Mouse (Mus musculus) hindbrain, embryonic 12.5 days (tissue): Measurements from ENCODE around the gene Tpsg1. TPM values are rescaled to one million over a fixed set of nuclear protein-coding genes. Genes with fewer than 3 reads are reported as not detected.
A peak's percentile ranks its signal among the peaks of the same experiment; 100 is the strongest.

Experiments used
- ATAC-seq: fragments of 200-750 bp; cut with Nextera tagmentation; 2 replicates; pipeline ENCODE4 v1.8.0; 2017; ENCODE audit warnings: moderate TSS enrichment; ENCODE audit not compliant: low FRiP score
- H3K27ac ChIP-seq: fragments of 300-500 bp; sonication (generic); 2 replicates; pipeline ENCODE4 v1.5.1; 2016; ENCODE audit warnings: mild to moderate bottlenecking
- H3K27me3 ChIP-seq: fragments of 300-500 bp; sonication (generic); 2 replicates; pipeline ENCODE4 v1.6.1; 2016; ENCODE audit warnings: mild to moderate bottlenecking
- H3K36me3 ChIP-seq: fragments of 300-500 bp; sonication (generic); 2 replicates; pipeline ENCODE4 v1.6.1; 2016; ENCODE audit warnings: mild to moderate bottlenecking
- H3K4me1 ChIP-seq: fragments of 300-500 bp; sonication (generic); 2 replicates; pipeline ENCODE4 v1.6.1; 2016
- H3K4me2 ChIP-seq: fragments of 300-500 bp; sonication (generic); replicated peaks from 2 replicates; pipeline ENCODE4 v1.6.1; 2016; ENCODE audit warnings: mild to moderate bottlenecking
- H3K4me3 ChIP-seq: fragments of 300-500 bp; sonication (generic); 2 replicates; pipeline ENCODE4 v1.5.1; 2016; ENCODE audit warnings: mild to moderate bottlenecking
- H3K9ac ChIP-seq: fragments of 300-500 bp; sonication (generic); 2 replicates; pipeline ENCODE4 v1.6.1; 2016; ENCODE audit warnings: mild to moderate bottlenecking, moderate library complexity
- H3K9me3 ChIP-seq: fragments of 300-500 bp; sonication (generic); replicated peaks from 2 replicates; pipeline ENCODE4 v1.6.1; 2016; ENCODE audit warnings: mild to moderate bottlenecking
- WGBS: fragments of 180-500 bp; shearing (Covaris S2); methylation state at CpG from one replicate; pipeline ENCODE4 v1.1.7; 2016; 5-methylcytosine and 5-hydroxymethylcytosine counted together
- polyA plus RNA-seq: library from polyadenylated mRNA; unstranded; fragments of >200 nt; fragmentation: Nextera tagmentation; extraction: Ambion mirVana; gene quantifications from 2 replicates; pipeline ENCODE4 v1.2.1, GENCODE M21; 2016

Tpsg1 gene
- polyA plus RNA-seq, 1 experiment from 2014 or later: not detected

DNA sequence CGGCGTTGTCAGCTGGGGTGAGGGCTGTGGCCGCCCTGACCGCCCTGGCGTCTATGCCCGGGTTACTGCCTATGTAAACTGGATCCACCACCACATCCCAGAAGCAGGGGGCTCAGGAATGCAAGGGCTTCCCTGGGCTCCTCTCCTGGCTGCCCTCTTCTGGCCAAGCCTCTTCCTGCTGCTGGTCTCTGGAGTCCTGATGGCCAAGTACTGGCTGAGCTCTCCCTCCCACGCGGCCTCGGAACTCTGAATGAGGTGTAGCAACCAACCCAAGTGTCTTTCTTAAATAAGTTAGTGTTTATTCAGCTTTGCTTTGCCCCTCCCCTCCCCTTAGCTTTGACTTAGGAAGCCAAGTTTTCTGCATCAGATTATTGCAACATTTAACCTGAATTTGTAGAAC lies 4.9 kb downstream of the Tpsg1 start:
- Histone ChIP-seq H3K36me3 (0 out of 2 replicates have a peak, but pooled peaks cover 16% of the 10 kb centered on the region), H3K9ac (peak overlapping the region; percentile 2; the same call in 1 of the 2 replicates), H3K27ac (no peak overlapping the region), H3K4me2 (no peak overlapping the region), H3K4me1 (no peaks in the 10 kb centered on the region), H3K27me3 (0 out of 2 replicates have a peak, but pooled peaks cover 9% of the 10 kb centered on the region), H3K9me3 (no peaks in the 10 kb centered on the region), H3K4me3 (no peak overlapping the region)
- 50% methylated on average over 9 of the region's 9 CpGs for WGBS
- no peak for ATAC-seq

DNA sequence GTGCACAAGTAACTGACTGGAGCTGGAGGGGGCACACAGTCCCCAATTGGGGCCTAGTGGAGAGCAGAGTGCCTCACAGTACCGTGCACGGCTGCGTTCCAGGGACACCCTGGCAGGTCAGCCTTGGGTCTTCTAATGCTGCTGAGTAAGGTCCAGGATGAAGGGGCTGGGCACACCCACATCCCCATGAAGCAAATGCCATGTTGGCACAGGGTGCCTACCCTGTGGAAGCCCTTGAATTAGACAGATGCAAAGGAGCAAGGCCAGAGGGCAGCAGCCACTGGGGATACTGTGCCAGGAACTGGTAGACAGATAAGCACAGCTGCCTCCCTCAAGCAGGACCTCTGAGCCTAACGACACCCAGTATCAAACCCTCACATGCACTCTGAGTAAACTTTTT lies 25.5 kb downstream of the Tpsg1 start:
- Histone ChIP-seq H3K4me3 (no peak overlapping the region), H3K27ac (no peak overlapping the region), H3K9ac (no peak overlapping the region), H3K9me3 (no peaks in the 10 kb centered on the region), H3K36me3 (peaks cover 35% of the 10 kb centered on the region), H3K4me2 (no peak overlapping the region), H3K27me3 (0 out of 2 replicates have a peak, but pooled peaks cover 3% of the 10 kb centered on the region), H3K4me1 (peaks cover 14% of the 10 kb centered on the region)
- WGBS: 87% methylated on average over 4 of the region's 4 CpGs
- no peak for ATAC-seq

DNA sequence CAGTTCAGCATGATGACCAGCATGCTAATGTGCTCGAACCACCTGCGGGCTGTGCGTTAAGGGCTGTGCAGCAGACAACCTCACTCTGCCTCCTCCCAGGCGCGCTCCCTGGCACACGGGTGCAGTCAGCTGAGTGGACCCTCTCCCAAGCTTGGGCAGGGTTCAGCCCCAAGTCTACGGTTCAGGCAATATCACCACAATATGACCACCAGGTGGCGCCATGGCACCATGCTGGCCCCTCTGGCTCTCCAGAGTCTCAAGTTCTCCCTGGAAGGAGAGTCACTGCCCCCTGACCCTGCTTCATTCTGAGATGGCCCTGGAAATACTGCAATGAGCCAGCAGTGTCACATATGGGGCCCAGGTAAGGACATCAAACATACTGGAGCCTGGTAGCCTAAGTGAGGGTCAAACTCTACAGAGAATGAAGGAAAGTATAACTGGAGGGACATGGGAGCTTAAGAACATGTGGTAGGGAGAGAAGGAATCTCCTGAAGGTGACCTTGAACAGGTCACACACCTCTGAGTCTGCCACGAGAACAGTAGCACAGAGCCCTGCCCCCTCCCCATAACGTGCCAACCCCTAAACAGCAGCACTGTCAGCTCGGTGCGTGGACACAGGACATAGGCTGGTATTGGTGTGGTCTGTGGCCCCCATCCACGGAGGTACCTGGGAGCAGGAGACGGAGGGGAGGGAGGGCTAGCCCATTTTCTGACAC lies 28.9 kb downstream of the Tpsg1 start:
- H3K9me3 ChIP-seq: no peaks in the 10 kb centered on the region
- ATAC-seq: peak; percentile 50
- WGBS: 40% methylated on average over 14 of the region's 14 CpGs
- H3K9ac ChIP-seq: no peak overlapping the region
- H3K27me3 ChIP-seq: peaks cover 17% of the 10 kb centered on the region
- H3K36me3 ChIP-seq: peaks cover 16% of the 10 kb centered on the region; the same call in 1 of the 2 replicates
- H3K4me3 ChIP-seq: no peak overlapping the region
- 0 out of 2 replicates have a peak overlapping the region, but pooled peaks have one; percentile 30 for H3K27ac ChIP-seq
- H3K4me2 ChIP-seq: no peak overlapping the region
- H3K4me1 ChIP-seq: peaks cover 32% of the 10 kb centered on the region

DNA sequence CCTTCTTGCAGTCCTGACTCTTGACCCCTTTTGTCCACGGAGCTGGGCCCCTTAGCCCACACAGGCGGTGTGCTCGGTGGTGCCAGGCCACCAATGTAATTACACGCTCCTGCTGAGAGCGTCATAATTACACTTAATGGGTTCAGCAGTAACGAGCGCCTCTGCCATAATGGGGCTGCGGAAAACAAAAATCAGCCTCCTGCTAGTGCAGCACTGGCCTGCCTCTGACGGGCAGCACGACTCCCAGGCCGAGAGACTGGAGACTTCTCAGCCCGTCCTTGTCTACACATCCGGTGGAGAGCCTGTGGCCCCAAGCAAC lies 29.4 kb downstream of the Tpsg1 start:
- Histone ChIP-seq H3K27ac (0 out of 2 replicates have a peak overlapping the region, but pooled peaks have one; percentile 30), H3K27me3 (peaks cover 17% of the 10 kb centered on the region), H3K9me3 (no peaks in the 10 kb centered on the region), H3K4me3 (no peak overlapping the region), H3K4me2 (no peak overlapping the region), H3K4me1 (peaks cover 35% of the 10 kb centered on the region), H3K9ac (no peak overlapping the region), H3K36me3 (peaks cover 12% of the 10 kb centered on the region; the same call in 1 of the 2 replicates)
- ATAC-seq: peak; percentile 29
- WGBS: 45% methylated on average over 13 of the region's 13 CpGs

DNA sequence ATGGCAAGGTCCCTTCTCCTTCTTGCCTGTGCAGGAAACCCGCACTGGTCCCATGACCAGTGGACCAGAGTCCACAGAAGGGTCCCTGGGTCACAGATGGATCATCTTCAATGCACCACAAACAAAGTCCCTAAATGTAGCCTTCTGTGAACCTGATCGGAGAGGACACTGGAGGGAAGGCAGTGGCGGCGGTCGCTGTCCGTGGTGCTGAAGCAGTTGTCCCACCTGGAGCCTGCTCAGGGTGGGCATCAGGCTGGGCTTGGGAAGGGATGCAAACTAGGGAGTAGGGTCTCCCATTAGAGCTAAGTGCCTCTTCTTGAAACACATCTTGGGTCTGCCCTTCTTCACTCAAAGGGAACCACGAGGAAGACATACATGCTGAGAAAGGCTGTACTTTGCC lies 31.4 kb downstream of the Tpsg1 start:
- Histone ChIP-seq H3K36me3 (0 out of 2 replicates have a peak, but pooled peaks cover 6% of the 10 kb centered on the region), H3K9me3 (no peaks in the 10 kb centered on the region), H3K9ac (no peak overlapping the region), H3K27me3 (peaks cover 23% of the 10 kb centered on the region), H3K4me1 (peaks cover 55% of the 10 kb centered on the region), H3K4me3 (no peak overlapping the region), H3K27ac (no peak overlapping the region), H3K4me2 (no peak overlapping the region)
- 7% methylated on average over 7 of the region's 7 CpGs for WGBS
- ATAC-seq: no peak

DNA sequence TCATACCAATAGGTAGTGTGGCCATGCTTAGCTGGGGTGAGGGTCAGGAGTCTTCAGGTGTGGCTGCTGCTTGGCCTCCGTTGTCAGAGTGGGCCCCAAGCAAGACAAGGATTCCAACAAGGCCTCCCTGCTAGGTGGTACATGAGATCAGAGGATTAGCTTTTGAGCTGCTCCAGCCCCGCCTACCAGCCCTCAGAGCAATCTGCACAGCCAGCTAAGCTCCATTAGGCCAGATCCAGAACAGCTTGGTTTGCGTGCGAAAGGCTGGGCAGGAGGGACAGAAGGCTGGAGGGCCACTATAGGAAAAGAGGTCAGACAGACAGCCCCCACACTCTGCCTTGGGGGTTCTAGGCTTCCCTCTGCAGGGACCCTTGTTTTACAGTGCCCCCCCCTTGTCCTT lies 32.4 kb downstream of the Tpsg1 start:
- Histone ChIP-seq H3K36me3 (0 out of 2 replicates have a peak, but pooled peaks cover 4% of the 10 kb centered on the region), H3K4me1 (peaks cover 65% of the 10 kb centered on the region), H3K27ac (no peak overlapping the region), H3K27me3 (peaks cover 23% of the 10 kb centered on the region), H3K9me3 (no peaks in the 10 kb centered on the region), H3K4me3 (no peak overlapping the region), H3K4me2 (no peak overlapping the region), H3K9ac (no peak overlapping the region)
- no peak for ATAC-seq
- 36% methylated on average over 4 of the region's 4 CpGs for WGBS

DNA sequence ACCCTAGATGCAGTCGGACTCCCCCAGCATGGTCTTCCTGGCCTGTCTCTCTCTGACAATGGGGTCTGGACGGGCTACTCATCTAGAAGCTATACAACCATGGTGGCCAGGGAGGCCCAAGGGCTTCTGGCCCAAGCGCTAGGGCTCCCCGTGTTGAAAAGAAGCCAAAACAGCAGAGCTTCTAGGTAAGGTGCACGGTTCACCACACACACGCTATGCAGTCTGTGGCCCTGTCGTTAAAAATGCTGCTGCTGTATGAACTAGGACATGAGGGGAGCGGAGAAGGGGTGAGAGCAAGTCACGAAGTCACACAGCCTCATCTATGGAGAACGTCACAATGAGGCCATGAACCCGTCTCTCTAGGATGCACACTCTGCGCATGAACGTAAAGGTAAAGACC lies 33.2 kb downstream of the Tpsg1 start:
- no peaks in the 10 kb centered on the region for H3K36me3 ChIP-seq
- no peak overlapping the region for H3K9ac ChIP-seq
- H3K4me1 ChIP-seq: peaks cover 73% of the 10 kb centered on the region
- 82% methylated on average over 13 of the region's 13 CpGs for WGBS
- no peaks in the 10 kb centered on the region for H3K9me3 ChIP-seq
- no peak overlapping the region for H3K4me2 ChIP-seq
- H3K27me3 ChIP-seq: peaks cover 20% of the 10 kb centered on the region
- ATAC-seq: no peak
- H3K27ac ChIP-seq: no peak overlapping the region
- H3K4me3 ChIP-seq: no peak overlapping the region

DNA sequence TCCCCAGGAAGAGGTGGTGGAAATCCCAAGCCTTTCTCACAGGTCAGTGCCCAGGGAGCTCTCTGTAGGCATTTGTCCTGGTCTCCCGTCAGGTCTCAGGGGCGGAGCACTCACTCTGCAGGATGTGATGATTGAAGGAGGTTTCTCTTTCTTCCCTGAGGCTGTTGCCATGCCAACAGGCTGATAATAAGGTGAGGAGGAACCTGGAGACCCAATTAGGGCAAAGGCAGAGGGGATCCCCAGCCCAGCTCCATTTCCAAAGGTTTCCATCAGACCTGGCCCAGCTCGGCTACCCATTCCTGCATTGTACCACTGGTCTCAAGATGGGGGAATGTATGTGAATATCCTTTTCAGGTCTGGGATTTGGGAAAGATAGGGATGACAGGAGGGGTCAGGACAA lies 35.1 kb downstream of the Tpsg1 start:
- H3K9ac ChIP-seq: no peak overlapping the region
- H3K36me3 ChIP-seq: no peaks in the 10 kb centered on the region
- peak overlapping the region; percentile 75; the same call in 1 of the 2 replicates for H3K27ac ChIP-seq
- peaks cover 20% of the 10 kb centered on the region for H3K27me3 ChIP-seq
- ATAC-seq: no peak
- H3K9me3 ChIP-seq: no peaks in the 10 kb centered on the region
- 32% methylated on average over 3 of the region's 3 CpGs for WGBS
- H3K4me1 ChIP-seq: peaks cover 70% of the 10 kb centered on the region
- no peak overlapping the region for H3K4me3 ChIP-seq
- H3K4me2 ChIP-seq: 0 out of 2 replicates have a peak overlapping the region, but pooled peaks have one; percentile 3

DNA sequence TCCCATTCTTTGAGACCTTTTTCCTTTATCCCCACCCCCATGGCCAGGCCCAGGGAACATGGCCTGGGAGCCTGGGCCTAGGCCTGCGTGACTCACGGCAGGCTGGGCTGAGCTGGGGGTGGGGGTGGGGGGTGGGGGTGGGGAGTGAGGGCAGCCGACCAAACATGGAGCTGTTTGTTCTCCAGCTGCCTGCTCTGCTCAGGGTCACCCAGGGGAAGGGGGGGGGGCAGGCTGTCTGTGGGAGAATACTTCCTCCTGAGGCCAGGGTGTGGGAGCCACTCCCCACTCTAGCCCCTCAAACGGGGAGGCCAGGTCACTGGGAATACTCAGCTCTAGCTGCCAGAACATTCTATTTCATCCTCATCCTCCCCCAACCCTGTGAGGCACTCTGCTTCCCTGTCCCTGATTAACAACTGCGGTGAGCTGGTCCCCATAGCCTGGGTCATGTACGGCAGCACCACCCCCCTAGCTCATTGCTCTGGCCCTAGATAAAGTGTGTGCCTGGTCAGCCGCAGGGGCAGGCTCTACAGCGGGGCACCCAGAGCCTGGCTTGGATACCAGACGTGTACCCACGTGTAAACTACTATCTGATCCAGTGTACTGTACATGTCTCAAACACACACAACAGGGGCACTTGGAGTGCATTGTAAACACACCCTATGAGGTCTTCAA lies 36.3 kb downstream of the Tpsg1 start:
- H3K4me2 ChIP-seq: peak overlapping the region; percentile 15
- peak overlapping the region; percentile 75 for H3K27ac ChIP-seq
- H3K9me3 ChIP-seq: no peaks in the 10 kb centered on the region
- H3K4me1 ChIP-seq: peaks cover 73% of the 10 kb centered on the region
- no peak overlapping the region; the same call in 1 of the 2 replicates for H3K9ac ChIP-seq
- H3K27me3 ChIP-seq: peaks cover 20% of the 10 kb centered on the region
- no peaks in the 10 kb centered on the region for H3K36me3 ChIP-seq
- peak; percentile 44 for ATAC-seq
- 8% methylated on average over 10 of the region's 10 CpGs for WGBS
- no peak overlapping the region for H3K4me3 ChIP-seq

DNA sequence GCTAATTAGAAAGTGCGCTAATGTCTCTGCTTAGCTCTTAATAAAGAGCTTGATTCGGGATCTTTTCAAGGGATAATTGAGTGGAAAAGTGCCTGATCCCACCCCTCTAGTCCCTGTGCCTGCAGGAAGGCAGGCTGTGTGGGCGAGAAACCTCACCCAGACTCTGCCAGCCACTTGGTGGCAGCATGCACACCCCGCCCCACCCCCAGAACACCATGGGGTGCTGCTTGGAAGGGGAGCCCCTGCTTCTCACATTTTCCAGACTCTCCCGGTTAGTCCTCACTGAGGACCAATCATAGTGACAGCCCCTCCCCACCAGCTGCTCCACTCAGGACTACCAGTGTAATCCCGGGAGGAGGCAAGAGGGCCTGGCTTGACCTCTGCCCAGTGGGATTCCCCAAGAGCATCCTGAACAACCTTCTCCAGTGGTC lies 37.0 kb downstream of the Tpsg1 start:
- Histone ChIP-seq H3K27me3 (peaks cover 14% of the 10 kb centered on the region), H3K4me1 (peaks cover 77% of the 10 kb centered on the region), H3K9ac (no peak overlapping the region), H3K36me3 (no peaks in the 10 kb centered on the region), H3K27ac (peak overlapping the region; percentile 75), H3K9me3 (no peaks in the 10 kb centered on the region), H3K4me3 (no peak overlapping the region), H3K4me2 (peak overlapping the region; percentile 15)
- WGBS: 13% methylated on average over 6 of the region's 6 CpGs
- ATAC-seq: peak; percentile 26

DNA sequence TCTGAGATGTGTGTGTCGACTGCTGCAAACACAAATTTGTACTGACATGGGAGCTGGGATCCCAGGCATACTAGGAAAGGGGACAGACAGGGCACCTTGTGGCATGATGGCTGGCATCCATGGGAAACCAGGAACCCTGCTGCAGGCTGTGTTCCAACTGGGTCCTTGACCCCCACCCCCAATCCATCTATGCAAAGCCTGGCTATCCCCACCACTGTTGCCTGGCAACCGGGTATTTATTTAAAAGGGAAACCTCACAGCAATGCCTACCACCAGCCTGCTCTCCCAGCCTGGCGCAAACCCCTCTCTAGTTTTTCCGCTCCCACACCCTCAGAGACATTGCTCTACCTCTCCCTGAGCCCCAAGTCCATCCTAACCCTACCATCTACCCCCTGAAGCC lies 38.3 kb downstream of the Tpsg1 start:
- WGBS: 58% methylated on average over 4 of the region's 4 CpGs
- no peak for ATAC-seq
- peak overlapping the region; percentile 14; the same call in 1 of the 2 replicates for H3K9ac ChIP-seq
- peaks cover 11% of the 10 kb centered on the region for H3K27me3 ChIP-seq
- H3K36me3 ChIP-seq: no peaks in the 10 kb centered on the region
- H3K27ac ChIP-seq: peak overlapping the region; percentile 75; the same call in 1 of the 2 replicates
- no peak overlapping the region for H3K4me2 ChIP-seq
- H3K9me3 ChIP-seq: no peaks in the 10 kb centered on the region
- peaks cover 73% of the 10 kb centered on the region for H3K4me1 ChIP-seq
- H3K4me3 ChIP-seq: no peak overlapping the region

DNA sequence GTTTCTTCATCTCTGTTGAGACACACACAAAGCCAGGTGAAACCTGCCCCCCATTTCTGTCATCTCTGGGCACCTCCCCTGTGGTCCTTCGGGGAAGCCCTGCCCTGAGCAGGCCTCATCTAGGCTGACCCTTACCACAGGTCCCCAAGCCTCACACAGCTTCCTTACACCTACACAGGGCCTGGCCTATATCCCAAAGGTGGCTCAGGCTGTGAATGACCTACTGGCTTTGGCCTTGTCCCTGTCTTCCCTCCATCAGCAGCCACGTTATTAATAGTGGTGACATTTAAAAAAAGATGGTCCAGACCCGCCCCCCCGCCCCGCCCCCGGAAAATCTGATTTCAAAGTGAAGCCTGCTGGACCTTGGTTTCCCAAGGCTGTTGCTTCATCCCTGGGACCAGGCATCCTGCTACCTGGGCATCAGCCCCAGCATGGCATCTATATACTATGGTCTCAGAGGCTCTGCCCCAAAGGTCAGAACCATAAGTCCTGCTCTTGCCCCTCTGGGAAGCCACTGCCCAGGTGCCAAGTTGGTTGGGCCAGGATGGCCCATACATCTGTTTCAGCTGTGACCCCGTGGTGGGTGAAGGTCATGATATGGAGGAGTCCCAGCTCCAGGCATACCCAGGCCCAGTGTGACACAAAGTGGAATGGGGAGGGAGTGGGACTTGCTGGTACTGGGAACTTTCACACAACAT lies 39.4 kb downstream of the Tpsg1 start:
- H3K27me3 ChIP-seq: peaks cover 6% of the 10 kb centered on the region
- H3K4me2 ChIP-seq: no peak overlapping the region
- no peak for ATAC-seq
- no peaks in the 10 kb centered on the region for H3K36me3 ChIP-seq
- H3K9ac ChIP-seq: no peak overlapping the region
- no peak overlapping the region for H3K27ac ChIP-seq
- H3K9me3 ChIP-seq: no peaks in the 10 kb centered on the region
- 80% methylated on average over 7 of the region's 7 CpGs for WGBS
- no peak overlapping the region for H3K4me3 ChIP-seq
- H3K4me1 ChIP-seq: peaks cover 70% of the 10 kb centered on the region
